Mouse (Mus musculus) heart, embryonic 15.5 days (tissue): ENCODE data around the gene Robo2. TPM values are rescaled to one million over a fixed set of nuclear protein-coding genes. Genes with fewer than 3 reads are reported as not detected.
"Not testable (repeated sequence)": the region's sequence is repeated elsewhere in the genome, so short reads cannot be mapped to it uniquely, and the experiment has no call there.

Experiments
- ATAC-seq: fragments of 200-750 bp; cut with Nextera tagmentation; replicated peaks from 2 replicates; pipeline ENCODE4 v1.8.0; 2017; ENCODE audit warnings: low read depth, moderate TSS enrichment; ENCODE audit not compliant: insufficient number of reproducible peaks, insufficient read depth, low FRiP score
- H3K27ac ChIP-seq: fragments of 300-500 bp; sonication (generic); 2 replicates; pipeline ENCODE4 v1.5.1; 2015; ENCODE audit warnings: mild to moderate bottlenecking, inconsistent platforms
- H3K27me3 ChIP-seq: fragments of 300-500 bp; sonication (generic); 2 replicates; pipeline ENCODE4 v1.6.1; 2015; ENCODE audit warnings: inconsistent platforms
- H3K36me3 ChIP-seq: fragments of 300-500 bp; sonication (generic); 2 replicates; pipeline ENCODE4 v1.6.1; 2015; ENCODE audit warnings: mild to moderate bottlenecking, inconsistent platforms
- H3K4me1 ChIP-seq: fragments of 300-500 bp; sonication (generic); replicated peaks from 2 replicates; pipeline ENCODE4 v1.6.1; 2015; ENCODE audit warnings: inconsistent platforms
- H3K4me2 ChIP-seq: fragments of 300-500 bp; sonication (generic); 2 replicates; pipeline ENCODE4 v1.6.1; 2015; ENCODE audit warnings: inconsistent platforms, mild to moderate bottlenecking, moderate library complexity
- H3K4me3 ChIP-seq: fragments of 300-500 bp; sonication (generic); 2 replicates; pipeline ENCODE4 v1.5.1; 2015; ENCODE audit warnings: mild to moderate bottlenecking, inconsistent platforms
- H3K9ac ChIP-seq: fragments of 300-500 bp; sonication (generic); 2 replicates; pipeline ENCODE4 v1.6.1; 2015; ENCODE audit warnings: mild to moderate bottlenecking, inconsistent platforms
- H3K9me3 ChIP-seq: fragments of 300-500 bp; sonication (generic); replicated peaks from 2 replicates; pipeline ENCODE4 v1.6.1; 2016; ENCODE audit warnings: inconsistent platforms
- WGBS: fragments of 180-500 bp; shearing (Covaris S2); methylation state at CpG from one replicate; pipeline ENCODE4 v1.1.7; 2015; ENCODE audit warnings: mixed read lengths; 5-methylcytosine and 5-hydroxymethylcytosine counted together
- polyA plus RNA-seq: library from polyadenylated mRNA; unstranded; fragments of >200 nt; fragmentation: Nextera tagmentation; extraction: Ambion mirVana; gene quantifications from 2 replicates; pipeline ENCODE4 v1.2.1, GENCODE M21; 2015

The Robo2 gene
- polyA plus RNA-seq, 1 experiment from 2014 or later: 7.1 TPM

DNA sequence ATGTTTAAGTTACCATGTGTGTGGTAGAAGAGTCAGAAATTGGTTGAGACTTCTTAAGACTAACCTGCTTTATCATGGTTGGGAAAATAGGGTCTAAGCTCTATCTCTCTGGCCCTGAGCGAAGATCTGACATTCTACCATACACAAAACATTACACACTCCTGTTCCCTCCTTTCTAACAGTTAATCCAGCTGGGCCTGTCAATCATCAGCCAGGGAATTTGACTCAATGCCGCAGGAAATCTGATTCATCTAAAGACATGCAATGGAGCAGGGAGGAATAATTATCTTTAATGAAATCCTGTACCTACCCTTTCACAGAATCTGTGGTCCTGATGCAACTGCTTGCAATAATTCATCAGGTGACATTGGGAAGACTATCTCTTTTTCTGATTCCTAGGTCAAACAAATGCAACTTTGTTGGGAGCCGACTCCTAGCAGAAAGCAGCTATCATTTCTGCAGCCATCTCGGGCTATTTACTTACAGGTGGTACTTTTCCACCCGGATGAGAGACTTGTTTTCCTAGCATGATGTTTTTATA, 283.1 kb downstream of the Robo2 start:
- no peak overlapping the region for H3K27ac ChIP-seq
- WGBS: 75% methylated on average over 5 of the region's 5 CpGs

DNA sequence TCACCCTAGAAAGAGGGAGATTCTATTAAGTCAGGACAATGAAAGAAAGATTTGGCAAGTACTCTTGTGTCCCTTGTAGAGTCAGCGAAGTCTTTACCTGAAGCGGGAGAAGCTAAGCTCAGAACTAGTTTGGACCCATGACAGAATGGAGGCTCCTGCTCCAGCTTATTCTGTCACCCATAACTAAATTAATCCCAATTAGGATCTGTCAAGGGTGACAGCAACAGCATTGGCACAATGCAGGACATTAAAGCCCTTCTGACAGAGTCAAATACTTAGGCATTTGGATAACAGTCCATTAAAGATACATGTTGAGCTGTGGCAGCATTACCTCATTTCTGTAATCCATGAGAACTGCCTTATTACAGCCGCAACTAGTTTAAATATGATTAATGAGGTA, 298.5 kb downstream of the Robo2 start:
- H3K9me3 ChIP-seq: no peaks in the 10 kb centered on the region
- H3K27me3 ChIP-seq: no peaks in the 10 kb centered on the region
- 84% methylated on average over 3 of the region's 3 CpGs for WGBS
- no peaks in the 10 kb centered on the region for H3K4me1 ChIP-seq
- H3K4me3 ChIP-seq: no peak overlapping the region
- H3K4me2 ChIP-seq: no peak overlapping the region
- H3K36me3 ChIP-seq: no peaks in the 10 kb centered on the region
- ATAC-seq: no peak
- no peak overlapping the region for H3K27ac ChIP-seq
- H3K9ac ChIP-seq: no peak overlapping the region

More for the DNA sequence above, 283.1 kb downstream of the Robo2 start:
- ATAC-seq: no peak
- Histone ChIP-seq H3K4me2 (no peak overlapping the region), H3K9ac (no peak overlapping the region), H3K27me3 (no peaks in the 10 kb centered on the region), H3K36me3 (no peaks in the 10 kb centered on the region), H3K4me3 (no peak overlapping the region), H3K4me1 (no peaks in the 10 kb centered on the region), H3K9me3 (no peaks in the 10 kb centered on the region)

DNA sequence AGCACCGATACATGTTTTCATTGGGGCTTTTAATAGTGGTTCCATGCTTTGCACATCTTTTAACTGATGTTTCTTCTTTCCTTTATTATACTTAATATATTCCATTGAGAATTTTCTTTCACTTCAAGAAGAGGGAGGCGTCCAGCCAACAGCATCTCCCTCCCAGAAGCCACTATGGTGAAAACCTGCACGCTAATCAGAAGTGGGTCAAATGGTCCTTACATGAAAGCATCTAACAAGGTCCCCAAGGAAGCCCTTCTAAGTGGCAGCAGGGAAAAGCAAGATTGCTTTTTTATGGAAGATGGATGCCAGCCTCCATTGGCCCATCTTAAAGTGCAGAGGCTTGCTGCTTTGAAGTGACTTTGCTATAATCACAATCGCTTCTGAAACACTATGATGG, 300.5 kb downstream of the Robo2 start:
- H3K27ac ChIP-seq: no peak overlapping the region
- H3K9ac ChIP-seq: no peak overlapping the region
- H3K4me1 ChIP-seq: no peaks in the 10 kb centered on the region
- H3K4me2 ChIP-seq: no peak overlapping the region
- no peak for ATAC-seq
- H3K9me3 ChIP-seq: no peaks in the 10 kb centered on the region
- no peaks in the 10 kb centered on the region for H3K27me3 ChIP-seq
- no peak overlapping the region for H3K4me3 ChIP-seq
- WGBS: 82% methylated on average over 4 of the region's 4 CpGs
- no peaks in the 10 kb centered on the region for H3K36me3 ChIP-seq

DNA sequence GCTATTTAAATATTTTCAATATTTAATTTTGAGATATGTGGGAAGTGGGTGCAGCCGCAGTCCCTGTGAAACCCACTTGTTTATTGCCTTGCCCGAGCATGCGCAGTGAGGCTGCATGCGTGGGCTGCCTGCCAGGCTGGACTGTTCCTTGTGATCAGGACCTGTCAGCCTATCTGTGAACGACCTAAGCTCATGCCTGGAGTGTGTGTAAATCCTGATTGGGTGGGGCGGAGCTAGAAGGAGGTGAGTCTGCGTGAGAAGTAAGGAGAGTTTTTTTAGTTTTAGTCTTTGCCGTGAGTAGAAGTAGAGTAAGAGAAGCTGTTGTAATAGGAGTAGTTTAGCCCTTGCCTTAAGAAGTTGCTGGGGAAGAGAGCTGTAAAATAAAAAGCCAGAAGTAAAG, 307.2 kb downstream of the Robo2 start:
- ATAC-seq, H3K27ac ChIP-seq, H3K9me3 ChIP-seq, H3K4me3 ChIP-seq, H3K4me2 ChIP-seq, H3K9ac ChIP-seq, H3K4me1 ChIP-seq, H3K36me3 ChIP-seq, H3K27me3 ChIP-seq: not testable (repeated sequence)
- WGBS: 73% methylated on average over 8 of the region's 8 CpGs

DNA sequence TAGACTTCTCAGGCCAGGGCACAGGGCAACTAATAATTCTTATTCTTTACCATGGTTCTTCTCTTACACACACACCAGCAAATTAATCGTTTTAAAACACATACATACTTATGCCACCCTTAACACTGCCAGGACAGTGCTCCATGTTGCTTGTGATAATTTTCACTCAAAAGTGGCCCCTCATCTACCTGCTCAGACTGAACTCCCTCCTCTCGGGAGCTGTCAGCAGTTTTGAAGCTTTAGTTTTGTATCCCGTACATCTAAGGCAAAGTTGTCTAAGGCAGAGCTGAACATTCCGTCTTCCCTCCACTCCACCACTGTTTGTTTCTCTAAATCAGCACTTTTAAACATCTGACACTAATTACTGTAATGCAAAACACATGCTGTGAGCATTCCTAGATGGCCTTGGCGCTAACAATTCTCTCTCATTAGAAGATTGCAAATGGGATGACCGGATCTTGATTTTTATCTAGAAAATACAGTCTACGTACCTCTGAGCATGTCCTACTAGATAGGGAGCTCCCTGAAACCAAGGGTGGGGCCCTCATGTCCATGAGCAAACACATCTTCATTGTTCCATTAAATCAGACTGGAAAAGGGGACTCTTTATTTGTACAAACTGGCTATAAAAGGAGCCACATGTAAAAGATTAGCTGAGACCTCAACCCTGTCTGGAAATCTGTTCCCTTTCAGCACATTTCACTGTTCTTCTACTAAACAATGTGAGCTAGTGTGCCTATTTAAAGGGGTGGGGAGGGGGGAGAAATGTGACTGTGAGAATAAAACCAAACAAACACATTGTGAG, 318.4 kb downstream of the Robo2 start:
- Histone ChIP-seq H3K36me3 (no peaks in the 10 kb centered on the region), H3K4me3 (no peak overlapping the region), H3K27ac (no peak overlapping the region), H3K9me3 (no peaks in the 10 kb centered on the region), H3K27me3 (no peaks in the 10 kb centered on the region), H3K4me2 (no peak overlapping the region), H3K4me1 (no peaks in the 10 kb centered on the region), H3K9ac (no peak overlapping the region)
- 51% methylated on average over 7 of the region's 7 CpGs for WGBS
- no peak for ATAC-seq

DNA sequence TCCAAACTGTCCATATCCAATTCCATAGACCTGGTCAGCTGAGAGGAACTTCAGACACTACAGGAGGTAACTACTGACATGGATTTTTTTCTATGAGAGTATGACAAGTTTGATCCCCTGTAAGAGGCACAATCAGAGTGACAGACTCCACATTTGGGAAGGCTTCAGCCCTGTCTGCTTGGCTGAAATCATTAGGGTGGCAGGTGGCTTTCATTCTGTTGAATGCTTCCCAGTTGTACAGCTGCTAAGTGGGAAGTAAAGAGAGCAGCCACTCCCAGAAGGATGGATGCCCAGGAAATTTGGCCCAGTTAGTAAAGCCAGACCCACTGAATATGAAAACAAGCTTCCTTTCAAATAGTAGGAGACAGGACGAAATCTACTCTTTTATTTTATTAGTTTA, 321.7 kb downstream of the Robo2 start:
- Histone ChIP-seq H3K9me3 (no peaks in the 10 kb centered on the region), H3K36me3 (no peaks in the 10 kb centered on the region), H3K4me2 (no peak overlapping the region), H3K27ac (no peak overlapping the region), H3K4me3 (no peak overlapping the region), H3K4me1 (no peaks in the 10 kb centered on the region), H3K9ac (no peak overlapping the region), H3K27me3 (no peaks in the 10 kb centered on the region)
- no peak for ATAC-seq
- WGBS: 67% methylated on average over 1 of the region's 1 CpGs

DNA sequence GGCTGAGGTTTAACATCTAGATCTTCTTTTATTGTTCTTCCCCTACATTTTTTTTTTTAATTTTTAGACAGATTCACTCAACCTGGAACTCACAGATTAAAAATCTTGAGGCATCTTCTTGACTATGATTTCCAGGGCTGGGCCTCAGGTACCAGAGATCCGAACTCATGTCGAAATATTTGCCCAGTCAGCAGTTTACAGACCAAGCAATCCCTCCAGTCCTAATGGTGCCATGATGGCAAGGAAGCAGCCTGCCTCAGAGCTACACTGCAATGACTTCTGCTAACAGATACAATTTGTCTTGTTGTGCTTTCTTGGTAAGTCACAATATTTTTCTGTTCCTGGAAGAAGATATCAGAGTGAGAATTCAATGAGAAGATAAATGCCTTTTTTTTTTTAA, 327.4 kb downstream of the Robo2 start:
- no peaks in the 10 kb centered on the region for H3K4me1 ChIP-seq
- no peaks in the 10 kb centered on the region for H3K36me3 ChIP-seq
- H3K27me3 ChIP-seq: no peaks in the 10 kb centered on the region
- no peak overlapping the region for H3K9ac ChIP-seq
- no peak overlapping the region for H3K27ac ChIP-seq
- H3K4me3 ChIP-seq: no peak overlapping the region
- H3K9me3 ChIP-seq: no peaks in the 10 kb centered on the region
- WGBS: 90% methylated on average over 2 of the region's 2 CpGs
- H3K4me2 ChIP-seq: no peak overlapping the region
- no peak for ATAC-seq

DNA sequence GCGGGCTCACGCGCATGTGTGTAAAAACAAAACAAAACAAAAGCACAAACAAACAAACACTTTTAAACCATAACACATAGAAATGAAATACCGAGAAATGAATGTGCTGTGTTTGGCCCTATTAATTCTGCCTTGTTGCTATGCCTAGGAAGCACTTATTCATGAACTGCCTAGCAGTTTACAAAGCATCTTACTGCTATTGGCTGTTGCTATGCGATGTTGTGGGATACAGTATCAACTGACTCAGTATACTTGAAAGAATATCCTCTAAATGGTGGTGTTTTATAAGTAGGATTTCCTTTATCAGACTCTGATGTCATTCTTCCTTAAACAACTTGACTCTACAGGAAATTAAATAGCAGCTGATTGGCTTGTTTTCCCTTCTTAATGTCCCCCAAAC, 339.0 kb downstream of the Robo2 start:
- H3K4me2 ChIP-seq: no peak overlapping the region
- no peaks in the 10 kb centered on the region for H3K4me1 ChIP-seq
- ATAC-seq: no peak
- no peak overlapping the region for H3K9ac ChIP-seq
- no peaks in the 10 kb centered on the region for H3K36me3 ChIP-seq
- H3K9me3 ChIP-seq: no peaks in the 10 kb centered on the region
- WGBS: 87% methylated on average over 5 of the region's 5 CpGs
- no peak overlapping the region for H3K27ac ChIP-seq
- no peak overlapping the region for H3K4me3 ChIP-seq
- H3K27me3 ChIP-seq: no peaks in the 10 kb centered on the region

DNA sequence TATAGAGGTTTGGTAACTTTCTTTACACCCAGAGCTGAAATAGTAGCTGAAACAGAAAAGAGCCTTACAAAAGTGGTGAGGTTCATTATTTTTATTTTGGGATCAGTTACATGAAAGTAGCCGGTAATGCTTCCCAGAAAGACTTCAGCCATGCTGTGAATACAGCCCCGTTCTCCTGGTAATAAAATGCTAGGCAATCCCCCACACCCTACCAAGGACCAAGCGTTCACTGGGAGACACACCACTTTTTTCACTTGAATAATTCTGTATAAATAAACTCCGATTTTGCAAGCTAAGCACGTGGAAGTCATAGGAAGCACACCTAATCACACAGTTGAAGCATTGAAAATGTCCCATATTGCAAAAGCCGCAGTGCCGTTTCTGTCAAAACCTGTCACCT, 341.0 kb downstream of the Robo2 start:
- Histone ChIP-seq H3K9me3 (no peaks in the 10 kb centered on the region), H3K36me3 (no peaks in the 10 kb centered on the region), H3K27ac (no peak overlapping the region), H3K4me3 (no peak overlapping the region), H3K27me3 (no peaks in the 10 kb centered on the region), H3K4me2 (no peak overlapping the region), H3K4me1 (no peaks in the 10 kb centered on the region), H3K9ac (no peak overlapping the region)
- 74% methylated on average over 7 of the region's 7 CpGs for WGBS
- no peak for ATAC-seq

DNA sequence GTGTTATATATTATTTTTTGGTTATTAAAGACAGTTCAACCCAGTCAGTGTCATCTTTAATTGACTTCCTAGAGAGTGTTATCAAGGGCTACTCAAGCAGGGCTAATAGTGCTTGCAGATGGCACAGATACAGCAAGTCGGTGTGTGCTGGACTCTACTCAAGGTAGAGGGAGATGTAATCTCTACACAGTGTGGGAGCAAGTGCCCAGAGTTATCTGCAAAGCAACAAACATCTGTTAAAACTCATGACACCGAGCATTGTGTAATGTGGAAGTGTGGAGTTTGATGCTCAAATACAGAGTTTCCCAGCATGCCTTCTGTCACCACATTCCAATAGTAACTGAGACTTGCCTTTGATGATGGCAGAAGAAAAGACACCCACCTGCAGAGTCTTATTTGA, 345.7 kb downstream of the Robo2 start:
- Histone ChIP-seq H3K36me3 (no peaks in the 10 kb centered on the region), H3K27me3 (no peaks in the 10 kb centered on the region), H3K27ac (no peak overlapping the region), H3K9me3 (no peaks in the 10 kb centered on the region), H3K4me1 (no peaks in the 10 kb centered on the region), H3K4me2 (no peak overlapping the region), H3K4me3 (no peak overlapping the region), H3K9ac (no peak overlapping the region)
- ATAC-seq: no peak
- WGBS: 62% methylated on average over 2 of the region's 2 CpGs

DNA sequence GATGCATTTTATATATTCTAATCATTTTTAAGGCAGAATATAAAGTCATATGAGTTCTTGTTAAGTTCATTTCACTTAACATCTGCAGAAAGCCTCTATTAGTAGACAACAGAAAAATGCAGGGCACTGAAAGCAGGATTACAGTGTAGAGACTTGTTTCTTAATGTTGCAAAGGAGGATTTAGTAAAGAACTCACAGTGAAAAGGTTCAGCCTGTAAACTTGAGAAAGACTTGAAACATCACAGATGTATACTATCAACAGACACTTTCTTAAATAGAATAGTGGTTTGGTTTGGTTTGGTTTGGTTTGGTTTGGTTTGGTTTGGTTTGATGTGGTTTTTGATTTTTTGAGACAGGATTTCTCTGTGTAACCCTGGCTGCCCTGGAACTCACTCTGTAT, 349.7 kb downstream of the Robo2 start:
- Histone ChIP-seq H3K27me3 (no peaks in the 10 kb centered on the region), H3K9ac (no peak overlapping the region), H3K4me2 (no peak overlapping the region), H3K27ac (no peak overlapping the region), H3K4me3 (no peak overlapping the region), H3K4me1 (0 out of 2 replicates have a peak, but pooled peaks cover 2% of the 10 kb centered on the region), H3K9me3 (no peaks in the 10 kb centered on the region), H3K36me3 (no peaks in the 10 kb centered on the region)
- ATAC-seq: no peak

DNA sequence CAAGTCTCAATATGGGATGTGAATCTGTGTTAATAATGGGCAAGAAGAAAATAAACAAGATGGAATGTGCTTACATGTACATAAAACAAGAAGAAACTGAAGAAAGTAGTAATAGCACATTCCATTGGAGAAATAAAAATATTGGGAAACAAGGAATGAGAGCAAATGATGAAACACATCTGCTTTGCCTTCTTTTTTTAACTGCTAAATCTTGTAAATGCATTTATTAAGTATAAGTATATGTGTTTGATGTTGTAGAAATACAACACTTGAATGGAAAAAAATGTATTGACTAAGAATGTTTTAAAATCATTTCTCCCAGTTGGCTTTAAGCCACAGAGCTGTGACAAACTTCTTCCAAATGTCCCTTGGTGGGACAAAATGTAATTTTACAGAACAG, 350.1 kb downstream of the Robo2 start:
- Histone ChIP-seq H3K9ac (no peak overlapping the region), H3K9me3 (no peaks in the 10 kb centered on the region), H3K27me3 (no peaks in the 10 kb centered on the region), H3K4me1 (0 out of 2 replicates have a peak, but pooled peaks cover 2% of the 10 kb centered on the region), H3K36me3 (no peaks in the 10 kb centered on the region), H3K4me3 (no peak overlapping the region), H3K4me2 (no peak overlapping the region), H3K27ac (no peak overlapping the region)
- ATAC-seq: no peak
